Mouse (Mus musculus) kidney, postnatal 25 days (tissue): ENCODE results near the gene Ppp1r3f.

Experiments used
- DNase-seq, 2 experiments: peaks; one replicate each; pipeline ENCODE4 v3.0.0; 2021; ENCODE audit warnings: mixed read lengths in 2 of 2

The Ppp1r3f gene

GRCm38 (mm10) chrX:7524961-7525360, 49.1 kb downstream of the Ppp1r3f start:
- DNase-seq: no peak
